Mouse (Mus musculus) G1E (cell line): ENCODE data around the gene Rims1. TPM values are rescaled to one million over a fixed set of nuclear protein-coding genes. Genes with fewer than 3 reads are reported as not detected.

ENCODE experiments used
- ATAC-seq: 2 replicates; pipeline ENCODE4 v1.8.0; 2016; ENCODE audit warnings: mild to moderate bottlenecking; ENCODE audit not compliant: insufficient number of reproducible peaks, poor library complexity, low FRiP score, severe bottlenecking; ENCODE audit errors: extremely low read depth
- DNase-seq: peaks from one replicate; pipeline ENCODE4 v3.0.0; 2012; ENCODE audit warnings: low spot score
- H3K27me3 ChIP-seq: 2 replicates; pipeline ENCODE4 v1.6.1; 2012; ENCODE audit warnings: mild to moderate bottlenecking, low read length, inconsistent platforms; ENCODE audit not compliant: insufficient read depth
- H3K36me3 ChIP-seq: replicated peaks from 2 replicates; pipeline ENCODE3; 2012; ENCODE audit warnings: mild to moderate bottlenecking, inconsistent platforms
- H3K4me1 ChIP-seq: 2 replicates; pipeline ENCODE4 v1.6.1; 2012; ENCODE audit warnings: low read depth, low read length, inconsistent platforms, mixed read lengths; ENCODE audit not compliant: insufficient read depth
- H3K4me3 ChIP-seq: 2 replicates; pipeline ENCODE4 v1.5.1; 2012; ENCODE audit warnings: low read depth, mild to moderate bottlenecking, inconsistent platforms, low read length, moderate library complexity, mixed read lengths
- H3K9me3 ChIP-seq: replicated peaks from 2 replicates; pipeline ENCODE4 v1.6.1; 2012; ENCODE audit warnings: inconsistent platforms
- CTCF ChIP-seq: IDR thresholded peaks from 2 replicates; pipeline ENCODE4 v1.5.1; 2012; ENCODE audit warnings: low read depth, low read length, inconsistent platforms, mixed read lengths
- GATA1 ChIP-seq: IDR thresholded peaks from 2 replicates; pipeline ENCODE4 v1.6.1; 2012; ENCODE audit warnings: borderline replicate concordance, low read length, inconsistent platforms, mixed read lengths
- GATA2 ChIP-seq: IDR thresholded peaks from 2 replicates; pipeline ENCODE4 v1.6.1; 2012; ENCODE audit warnings: low read depth, low read length, inconsistent platforms, borderline replicate concordance
- POLR2AphosphoS5 ChIP-seq: IDR thresholded peaks from 2 replicates; pipeline ENCODE4 v1.6.1; 2012; ENCODE audit warnings: low read depth, low read length, inconsistent platforms; ENCODE audit not compliant: insufficient replicate concordance
- TAL1 ChIP-seq: conservative IDR thresholded peaks from 2 replicates; pipeline ENCODE4 v1.6.1; 2012; ENCODE audit warnings: low read depth, low read length, inconsistent platforms, mixed read lengths
- polyA plus RNA-seq: library from polyadenylated mRNA; stranded (reverse); fragments of >175 nt; gene quantifications from 2 replicates; pipeline ENCODE4 v1.2.3, GENCODE M21; 2012
- total RNA-seq, 2 experiments: library from RNA; stranded (forward) in 1 of 2; stranded (reverse) in 1 of 2; fragments of 200-1000 nt in 1 of 2; fragments of >200 nt in 1 of 2; fragmentation: Nextera tagmentation in 1 of 2; gene quantifications; 2 replicates each; pipeline ENCODE4 v1.2.3; 2014 to 2017

The Rims1 gene
- total and polyA plus RNA-seq, 3 experiments, result 0.11 TPM; not detected in 2

DNA sequence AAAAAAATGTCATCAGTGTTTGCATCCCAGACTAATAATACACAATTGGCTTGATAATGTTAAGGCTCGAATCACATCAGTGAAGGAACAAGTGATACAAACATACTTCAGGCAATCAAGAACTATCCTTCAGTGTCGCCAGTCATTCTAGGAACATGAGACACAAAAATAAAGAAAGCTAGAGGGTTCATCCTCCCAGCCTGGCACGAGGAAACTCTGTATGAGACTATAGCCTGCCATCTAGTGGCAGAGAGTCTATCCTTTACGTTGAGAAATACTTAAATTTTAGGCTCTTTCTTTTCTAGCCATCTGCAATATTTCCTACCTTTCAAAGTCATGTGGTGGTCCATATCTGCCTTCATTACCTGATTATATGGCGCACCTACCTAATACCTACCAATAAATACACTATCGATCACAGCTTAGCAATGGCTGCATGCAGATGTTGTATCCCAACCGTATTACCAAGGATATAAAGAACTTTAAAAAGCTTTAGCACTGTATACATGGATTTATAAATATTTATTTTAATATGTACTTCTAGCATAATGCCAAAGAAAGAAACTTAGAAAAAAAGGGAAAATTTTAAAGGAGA, 318.4 kb downstream of the Rims1 start:
- ATAC-seq (no peak), DNase-seq (no peak)
- no peak for TF ChIP-seq GATA2
- TF ChIP-seq CTCF, result no peak
- no peak for TF ChIP-seq TAL1
- TF ChIP-seq GATA1, result no peak
- TF ChIP-seq POLR2AphosphoS5, result no peak
- Histone ChIP-seq H3K4me3 (no peak overlapping the region), H3K36me3 (no peaks in the 10 kb centered on the region), H3K27me3 (no peaks in the 10 kb centered on the region), H3K9me3 (no peaks in the 10 kb centered on the region), H3K4me1 (no peaks in the 10 kb centered on the region)

DNA sequence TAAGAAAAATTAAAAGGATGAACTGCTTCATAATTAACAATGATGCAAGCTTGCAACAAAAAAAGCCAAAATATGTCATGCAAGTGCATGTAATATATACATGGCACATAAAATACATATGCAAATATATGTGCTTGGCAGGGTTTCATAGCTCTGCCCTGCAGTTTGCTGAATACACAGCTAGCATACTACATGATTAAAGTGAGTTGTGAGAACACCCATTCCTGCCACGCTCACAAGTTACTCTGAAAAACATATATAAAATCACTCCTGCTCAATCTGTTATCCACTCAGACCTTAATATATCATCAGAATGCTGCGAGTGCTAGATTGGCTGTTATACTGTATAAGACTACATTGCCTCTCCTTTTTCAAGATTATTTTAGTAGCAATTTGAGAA, 329.6 kb downstream of the Rims1 start:
- H3K36me3 ChIP-seq, result no peaks in the 10 kb centered on the region
- DNase-seq (no peak), ATAC-seq (no peak)
- TF ChIP-seq GATA2, result no peak
- H3K4me1 ChIP-seq, result no peaks in the 10 kb centered on the region
- no peaks in the 10 kb centered on the region for H3K27me3 ChIP-seq
- no peaks in the 10 kb centered on the region for H3K9me3 ChIP-seq
- no peak overlapping the region for H3K4me3 ChIP-seq

DNA sequence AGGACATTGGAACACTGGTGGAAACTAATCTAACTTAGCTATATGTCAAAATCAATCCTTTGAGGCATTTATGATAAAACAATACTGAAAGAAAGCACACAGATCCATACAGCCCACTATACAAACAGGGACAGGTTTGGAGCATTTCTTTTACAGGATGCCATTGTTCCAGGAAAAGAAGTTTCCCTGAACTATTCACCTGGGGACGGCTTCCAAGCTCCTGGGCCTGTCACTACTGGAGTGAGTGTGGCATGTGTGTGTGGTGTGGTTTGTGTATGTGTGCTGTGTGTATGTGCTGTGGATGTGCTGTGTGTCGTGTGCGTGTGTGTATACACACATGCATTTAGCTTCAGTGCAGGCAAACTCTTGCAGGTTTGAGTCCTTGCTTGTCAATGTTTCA, 338.8 kb downstream of the Rims1 start:
- no peak for TF ChIP-seq POLR2AphosphoS5
- TF ChIP-seq CTCF, result no peak
- no peak for TF ChIP-seq TAL1
- TF ChIP-seq GATA2, result no peak
- no peak for TF ChIP-seq GATA1
- Histone ChIP-seq H3K9me3 (no peaks in the 10 kb centered on the region), H3K27me3 (no peaks in the 10 kb centered on the region), H3K4me1 (no peaks in the 10 kb centered on the region), H3K36me3 (no peaks in the 10 kb centered on the region), H3K4me3 (no peak overlapping the region)
- DNase-seq (no peak), ATAC-seq (no peak)

DNA sequence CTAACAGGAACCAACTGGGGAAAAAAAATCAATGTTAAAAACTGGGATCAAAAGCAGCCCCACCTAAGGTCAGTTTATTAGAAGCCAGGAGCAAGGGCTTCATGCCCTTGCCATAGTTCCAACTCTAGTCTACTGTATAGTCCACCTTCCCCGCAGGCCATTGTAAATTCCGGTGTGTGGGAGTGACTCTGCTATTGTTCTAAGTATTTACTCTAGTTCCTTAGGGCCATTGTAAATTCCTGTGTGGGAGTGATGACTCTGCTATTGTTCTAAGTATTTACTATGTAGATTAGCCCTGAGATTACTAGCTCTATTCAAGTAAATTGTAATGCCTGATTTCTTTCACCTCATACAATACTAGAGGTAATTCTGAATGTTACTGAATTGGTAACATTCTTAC, 339.2 kb downstream of the Rims1 start:
- DNase-seq, result no peak
- TF ChIP-seq POLR2AphosphoS5 (no peak), TAL1 (no peak), CTCF (no peak), GATA1 (no peak), GATA2 (no peak)
- no peak for ATAC-seq
- H3K27me3 ChIP-seq, result no peaks in the 10 kb centered on the region
- H3K4me1 ChIP-seq, result no peaks in the 10 kb centered on the region
- H3K9me3 ChIP-seq, result no peaks in the 10 kb centered on the region
- H3K4me3 ChIP-seq, result no peak overlapping the region
- no peaks in the 10 kb centered on the region for H3K36me3 ChIP-seq

DNA sequence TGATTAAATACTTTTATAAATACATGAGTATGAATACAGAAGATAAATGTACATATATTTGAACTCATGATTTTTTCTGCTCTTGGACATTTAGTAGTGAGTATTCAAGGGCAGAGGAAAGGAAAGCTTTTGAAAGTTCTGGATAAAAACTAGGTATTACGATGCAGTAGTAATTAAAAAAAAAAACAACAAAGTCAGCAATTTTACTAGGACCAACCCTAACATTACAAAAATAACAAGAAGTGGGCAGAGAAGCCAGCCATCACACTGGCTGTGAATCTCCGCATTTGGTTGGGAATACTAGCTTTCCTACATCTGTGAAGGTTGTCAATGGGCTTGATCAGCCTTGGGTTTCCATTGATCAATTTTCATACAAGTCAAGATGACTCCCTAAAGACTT, 381.8 kb downstream of the Rims1 start:
- ATAC-seq (no peak), DNase-seq (no peak)
- TF ChIP-seq GATA1 (no peak), POLR2AphosphoS5 (no peak), GATA2 (no peak), TAL1 (no peak), CTCF (no peak)
- Histone ChIP-seq H3K4me1 (no peaks in the 10 kb centered on the region), H3K27me3 (no peaks in the 10 kb centered on the region), H3K4me3 (no peak overlapping the region), H3K36me3 (no peaks in the 10 kb centered on the region), H3K9me3 (no peaks in the 10 kb centered on the region)

DNA sequence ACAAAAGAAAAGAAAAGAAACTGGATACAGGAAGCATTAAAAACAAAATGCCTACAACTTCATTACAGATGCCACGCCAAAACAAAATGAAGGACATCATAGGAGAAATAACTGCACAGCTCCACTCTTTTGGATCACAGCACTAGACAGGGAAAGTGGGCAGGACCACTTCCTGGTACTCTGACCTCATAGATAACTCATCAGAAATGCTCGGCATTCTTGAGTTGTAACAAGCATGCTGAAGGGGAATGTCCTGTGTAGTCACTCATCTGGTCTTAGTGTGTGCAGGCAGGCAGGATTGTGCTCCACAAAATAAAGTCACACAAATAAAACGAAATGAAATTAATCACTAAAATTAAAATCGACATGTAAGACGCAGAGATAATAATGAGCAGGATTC, 383.7 kb downstream of the Rims1 start:
- no peak overlapping the region for H3K4me3 ChIP-seq
- ATAC-seq, result no peak
- TF ChIP-seq CTCF, result no peak
- no peak for TF ChIP-seq POLR2AphosphoS5
- no peak for TF ChIP-seq GATA1
- no peak for TF ChIP-seq TAL1
- TF ChIP-seq GATA2, result no peak

DNA sequence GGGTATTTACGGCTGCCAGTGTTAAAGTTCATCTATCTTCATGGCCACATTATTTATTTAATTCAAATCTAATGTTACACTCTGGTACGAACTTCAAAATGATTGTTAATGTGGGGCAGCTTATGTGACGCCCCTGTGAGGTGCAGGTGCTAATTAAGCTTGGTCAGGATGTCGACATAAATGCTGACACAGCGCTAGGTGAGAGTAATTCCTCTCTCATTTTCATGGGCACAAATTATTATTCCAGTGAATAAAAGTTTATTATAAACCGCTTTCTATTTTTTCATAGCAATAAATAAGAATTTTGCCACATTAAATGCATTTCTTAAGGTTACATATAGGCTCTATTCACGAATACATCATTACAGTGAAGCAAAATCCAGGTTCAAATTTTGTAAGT, 395.6 kb downstream of the Rims1 start:
- no peaks in the 10 kb centered on the region for H3K36me3 ChIP-seq
- no peaks in the 10 kb centered on the region for H3K27me3 ChIP-seq
- H3K4me1 ChIP-seq, result no peaks in the 10 kb centered on the region
- no peak for ATAC-seq
- H3K9me3 ChIP-seq, result no peaks in the 10 kb centered on the region
- H3K4me3 ChIP-seq, result no peak overlapping the region
- no peak for TF ChIP-seq TAL1
- TF ChIP-seq POLR2AphosphoS5, result no peak
- TF ChIP-seq GATA1, result no peak
- no peak for TF ChIP-seq GATA2
- TF ChIP-seq CTCF, result no peak
- no peak for DNase-seq

More for the DNA sequence above, 383.7 kb downstream of the Rims1 start:
- H3K9me3 ChIP-seq, result no peaks in the 10 kb centered on the region
- H3K4me1 ChIP-seq, result no peaks in the 10 kb centered on the region
- no peak for DNase-seq
- no peaks in the 10 kb centered on the region for H3K27me3 ChIP-seq
- H3K36me3 ChIP-seq, result no peaks in the 10 kb centered on the region
